Mouse (Mus musculus) hindbrain, embryonic 10.5 days (tissue): ENCODE data around the gene Mybpc3. TPM values are rescaled to one million over a fixed set of nuclear protein-coding genes. Genes with fewer than 3 reads are reported as not detected.

Experiments used
- DNase-seq: peaks from one replicate; pipeline ENCODE4 v3.0.0-alpha.2; 2017; ENCODE audit warnings: low spot score
- H3K27ac ChIP-seq: fragments of 300-500 bp; sonication (generic); 2 replicates; pipeline ENCODE4 v1.5.1; 2016; ENCODE audit warnings: mild to moderate bottlenecking, moderate library complexity
- H3K27me3 ChIP-seq: fragments of 300-500 bp; sonication (generic); 2 replicates; pipeline ENCODE4 v1.6.1; 2016; ENCODE audit warnings: mild to moderate bottlenecking; ENCODE audit not compliant: poor library complexity, insufficient read depth, severe bottlenecking
- H3K36me3 ChIP-seq: fragments of 300-500 bp; sonication (generic); 2 replicates; pipeline ENCODE4 v1.6.1; 2016; ENCODE audit warnings: mild to moderate bottlenecking, moderate library complexity
- H3K4me1 ChIP-seq: fragments of 300-500 bp; sonication (generic); replicated peaks from 2 replicates; pipeline ENCODE4 v1.6.1; 2016; ENCODE audit warnings: mild to moderate bottlenecking
- H3K4me3 ChIP-seq: fragments of 300-500 bp; sonication (generic); 2 replicates; pipeline ENCODE4 v1.5.1; 2016; ENCODE audit warnings: mild to moderate bottlenecking, moderate library complexity
- H3K9me3 ChIP-seq: fragments of 300-500 bp; sonication (generic); 2 replicates; pipeline ENCODE4 v1.6.1; 2016; ENCODE audit warnings: mild to moderate bottlenecking, moderate library complexity
- WGBS: fragments of 180-500 bp; shearing (Covaris S2); methylation state at CpG from one replicate; pipeline ENCODE4 v1.1.7; 2016; 5-methylcytosine and 5-hydroxymethylcytosine counted together
- polyA plus RNA-seq: library from polyadenylated mRNA; unstranded; fragments of >200 nt; fragmentation: Nextera tagmentation; extraction: Ambion mirVana; gene quantifications from 2 replicates; pipeline ENCODE4 v1.2.1, GENCODE M21; 2016

Gene Mybpc3
- polyA plus RNA-seq = 0.32 TPM in 1 of 2 replicates, not detected in the other

DNA sequence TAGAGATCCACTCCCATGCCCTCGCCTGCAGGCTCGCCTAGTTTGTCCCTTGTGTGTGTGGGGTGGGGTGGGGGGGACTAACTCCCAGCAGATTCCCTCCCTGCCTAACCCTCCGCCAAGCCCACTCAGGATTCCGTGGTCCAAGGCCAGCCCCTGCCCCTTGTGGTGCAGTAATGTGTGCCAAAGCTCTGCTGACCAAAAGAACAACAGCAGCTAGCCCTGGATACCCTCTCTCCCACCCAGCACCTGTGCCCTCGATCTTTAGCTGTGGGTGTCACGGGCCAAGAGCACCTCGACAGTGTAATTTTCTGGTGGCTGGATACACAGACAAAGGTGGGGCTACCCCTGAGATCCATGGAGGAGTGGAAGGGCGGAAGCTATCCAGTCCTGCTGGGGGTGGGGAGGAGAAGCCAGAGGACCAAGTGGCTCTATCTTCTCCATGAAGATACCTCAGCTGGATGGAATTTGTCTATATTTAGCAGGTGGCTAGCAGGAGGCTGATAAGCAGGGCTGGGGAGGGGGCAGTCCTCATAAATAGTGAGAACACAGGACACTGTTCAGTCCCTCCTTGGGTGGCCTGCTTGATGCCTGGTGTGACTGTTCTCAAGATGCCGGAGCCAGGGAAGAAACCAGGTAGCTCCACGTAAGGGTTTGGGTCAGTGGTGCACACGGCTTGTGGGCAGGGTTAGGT lies at the start of gene Mybpc3:
Mybpc3 (plus strand) TSS at position 560 of the 691 bp plus-strand sequence.
- Histone ChIP-seq H3K27ac (no peak within 1 kb of the TSS), H3K27me3 (peaks cover 29% of the 10 kb centered on the region), H3K4me1 (peaks cover 20% of the 10 kb centered on the region), H3K9me3 (no peaks in the 10 kb centered on the region), H3K36me3 (no peaks in the 10 kb centered on the region), H3K4me3 (no peak within 1 kb of the TSS)
- no peak for DNase-seq
- WGBS = 86% methylated on average over 11 of the region's 11 CpGs

GRCm38 (mm10) chr2:91068162-91068871 lies 49.6 kb upstream of the Mybpc3 start:
- H3K27ac ChIP-seq = peak overlapping the region; percentile 5; the same call in 1 of the 2 replicates
- no peaks in the 10 kb centered on the region for H3K9me3 ChIP-seq
- H3K4me3 ChIP-seq = peak overlapping the region; percentile 77; the same call in 1 of the 2 replicates
- H3K27me3 ChIP-seq = no peaks in the 10 kb centered on the region
- H3K4me1 ChIP-seq = peaks cover 45% of the 10 kb centered on the region
- DNase-seq = no peak
- WGBS = 55% methylated on average over 13 of the region's 13 CpGs
- H3K36me3 ChIP-seq = peaks cover 39% of the 10 kb centered on the region

- Histone ChIP-seq H3K4me1 (peaks cover 45% of the 10 kb centered on the region), H3K9me3 (no peaks in the 10 kb centered on the region), H3K4me3 (peak overlapping the region; percentile 77; the same call in 1 of the 2 replicates), H3K27ac (no peak overlapping the region), H3K27me3 (no peaks in the 10 kb centered on the region), H3K36me3 (peaks cover 34% of the 10 kb centered on the region)
- no peak for DNase-seq
- WGBS = 44% methylated on average over 6 of the region's 6 CpGs
Observed at GRCm38 (mm10) chr2:91068872-91069165, 49.1 kb upstream of the Mybpc3 start.

DNA sequence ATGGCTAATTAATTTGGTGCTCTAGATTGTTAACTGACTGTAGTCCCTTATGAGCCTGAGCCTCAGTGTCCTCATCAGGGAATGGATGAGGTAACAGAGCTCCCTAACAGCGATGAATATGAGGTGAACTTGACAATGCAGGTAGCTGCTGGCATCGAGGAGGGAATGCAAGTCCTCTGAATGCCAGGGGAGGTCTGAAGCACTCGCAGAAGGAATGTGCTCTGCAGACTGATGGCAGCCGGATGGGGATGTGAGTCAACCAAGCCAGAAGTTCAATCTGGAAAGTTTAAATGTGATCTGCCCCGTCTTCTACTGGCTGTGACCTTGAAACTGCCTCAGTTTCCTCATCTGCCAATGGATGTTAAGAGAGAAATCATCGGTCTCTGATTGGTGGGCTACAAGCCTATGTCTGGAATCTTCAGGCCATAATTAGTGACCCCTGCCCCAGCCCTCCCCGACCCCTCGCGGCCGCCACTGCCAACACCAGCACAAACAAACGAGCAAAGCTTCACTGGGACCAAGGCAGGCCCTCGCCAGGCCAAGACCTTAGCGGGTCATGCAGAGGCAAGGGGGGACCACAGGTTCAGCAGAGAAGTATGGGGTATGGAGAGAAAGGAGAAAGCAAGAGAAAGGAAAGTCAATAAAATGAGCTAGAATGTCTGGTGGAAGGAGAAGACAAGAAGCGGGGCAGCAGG lies 48.5 kb upstream of the Mybpc3 start:
- peaks cover 27% of the 10 kb centered on the region for H3K36me3 ChIP-seq
- peak overlapping the region; percentile 77 for H3K4me3 ChIP-seq
- H3K27ac ChIP-seq = peak overlapping the region; percentile 93
- peaks cover 45% of the 10 kb centered on the region for H3K4me1 ChIP-seq
- WGBS = 11% methylated on average over 14 of the region's 14 CpGs
- H3K27me3 ChIP-seq = no peaks in the 10 kb centered on the region
- DNase-seq = peak; percentile 58
- H3K9me3 ChIP-seq = no peaks in the 10 kb centered on the region

GRCm38 (mm10) chr2:91070076-91070800 lies 47.7 kb upstream of the Mybpc3 start, which contains the start of gene Slc39a13:
Slc39a13 (minus strand) TSS chr2:91070417.
- DNase-seq = peak; percentile 94
- peak within 1 kb of the TSS; percentile 93 for H3K27ac ChIP-seq
- no peaks in the 10 kb centered on the region for H3K9me3 ChIP-seq
- WGBS = under 1% methylated on average over 69 of the region's 69 CpGs
- H3K27me3 ChIP-seq = no peaks in the 10 kb centered on the region
- H3K4me3 ChIP-seq = peak within 1 kb of the TSS; percentile 77
- peaks cover 45% of the 10 kb centered on the region for H3K4me1 ChIP-seq
- H3K36me3 ChIP-seq = peaks cover 19% of the 10 kb centered on the region

DNA sequence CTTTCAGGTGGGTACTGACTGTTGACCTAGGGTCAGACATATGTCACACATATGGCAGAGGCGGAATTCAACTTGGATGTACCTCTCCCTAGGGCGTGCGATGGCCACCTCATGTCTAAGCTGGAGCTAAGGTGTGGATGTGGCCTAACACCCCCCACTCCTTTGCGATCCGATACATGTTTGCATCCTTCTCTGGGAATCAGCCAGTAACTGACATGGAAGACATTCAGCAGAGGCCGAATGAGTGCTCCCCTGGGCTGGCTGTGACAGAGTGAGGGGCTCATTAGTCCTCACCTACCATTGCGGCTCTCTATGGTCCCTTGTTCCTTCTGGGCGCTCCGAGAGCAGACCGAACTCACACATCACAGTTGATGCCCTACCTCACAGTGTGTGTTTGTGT lies 46.9 kb upstream of the Mybpc3 start:
- no peak for DNase-seq
- H3K4me3 ChIP-seq = peak overlapping the region; percentile 77
- H3K36me3 ChIP-seq = peaks cover 11% of the 10 kb centered on the region
- no peaks in the 10 kb centered on the region for H3K27me3 ChIP-seq
- 85% methylated on average over 10 of the region's 10 CpGs for WGBS
- peaks cover 39% of the 10 kb centered on the region for H3K4me1 ChIP-seq
- H3K9me3 ChIP-seq = no peaks in the 10 kb centered on the region
- H3K27ac ChIP-seq = peak overlapping the region; percentile 93

DNA sequence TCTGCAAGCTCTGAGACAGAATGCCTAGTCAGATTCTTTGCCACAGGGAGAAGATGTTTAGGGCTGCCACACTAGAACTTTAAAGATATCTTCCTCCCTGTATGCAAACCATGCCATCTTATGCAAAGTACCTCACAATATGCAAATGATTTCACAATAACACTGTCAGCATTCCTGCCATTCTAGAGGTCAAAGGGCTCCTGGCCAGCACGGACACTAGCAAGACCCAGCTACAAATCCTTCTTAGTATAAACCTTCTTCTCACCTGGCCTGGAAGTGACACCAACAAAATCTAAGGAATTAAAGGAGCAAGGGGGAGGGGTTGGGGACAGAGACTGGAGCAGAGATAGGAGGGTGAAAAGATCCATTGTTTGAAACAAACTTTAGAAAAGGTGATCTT lies 45.9 kb upstream of the Mybpc3 start:
- WGBS = 40% methylated on average over 1 of the region's 1 CpGs

GRCm38 (mm10) chr2:91077957-91078313 lies 40.0 kb upstream of the Mybpc3 start:
- Histone ChIP-seq H3K27ac (peak overlapping the region; percentile 86), H3K36me3 (no peaks in the 10 kb centered on the region), H3K4me1 (peaks cover 21% of the 10 kb centered on the region), H3K9me3 (no peaks in the 10 kb centered on the region), H3K27me3 (peaks cover 12% of the 10 kb centered on the region; the same call in 1 of the 2 replicates), H3K4me3 (peak overlapping the region; percentile 63)
- DNase-seq = no peak
- WGBS = 19% methylated on average over 12 of the region's 12 CpGs

More for the DNA sequence above, 45.9 kb upstream of the Mybpc3 start:
- no peak for DNase-seq
- H3K9me3 ChIP-seq = no peaks in the 10 kb centered on the region
- no peak overlapping the region for H3K27ac ChIP-seq
- no peak overlapping the region for H3K4me3 ChIP-seq
- peaks cover 3% of the 10 kb centered on the region; the same call in 1 of the 2 replicates for H3K36me3 ChIP-seq
- peaks cover 39% of the 10 kb centered on the region for H3K4me1 ChIP-seq
- H3K27me3 ChIP-seq = no peaks in the 10 kb centered on the region; the same call in 1 of the 2 replicates

GRCm38 (mm10) chr2:91078314-91079025 lies 39.5 kb upstream of the Mybpc3 start:
- Histone ChIP-seq H3K36me3 (no peaks in the 10 kb centered on the region), H3K27me3 (peaks cover 12% of the 10 kb centered on the region; the same call in 1 of the 2 replicates), H3K4me3 (peak overlapping the region; percentile 63), H3K9me3 (no peaks in the 10 kb centered on the region), H3K4me1 (peaks cover 24% of the 10 kb centered on the region), H3K27ac (peak overlapping the region; percentile 86)
- 2% methylated on average over 33 of the region's 36 CpGs for WGBS
- peak; percentile 50 for DNase-seq

- H3K4me1 ChIP-seq = peaks cover 24% of the 10 kb centered on the region
- H3K27ac ChIP-seq = peak overlapping the region; percentile 86
- H3K4me3 ChIP-seq = peak overlapping the region; percentile 63
- 32% methylated on average over 5 of the region's 5 CpGs for WGBS
- no peak for DNase-seq
- H3K27me3 ChIP-seq = peaks cover 12% of the 10 kb centered on the region; the same call in 1 of the 2 replicates
- H3K36me3 ChIP-seq = no peaks in the 10 kb centered on the region
- no peaks in the 10 kb centered on the region for H3K9me3 ChIP-seq
Observed at GRCm38 (mm10) chr2:91079026-91079384, 38.9 kb upstream of the Mybpc3 start.

DNA sequence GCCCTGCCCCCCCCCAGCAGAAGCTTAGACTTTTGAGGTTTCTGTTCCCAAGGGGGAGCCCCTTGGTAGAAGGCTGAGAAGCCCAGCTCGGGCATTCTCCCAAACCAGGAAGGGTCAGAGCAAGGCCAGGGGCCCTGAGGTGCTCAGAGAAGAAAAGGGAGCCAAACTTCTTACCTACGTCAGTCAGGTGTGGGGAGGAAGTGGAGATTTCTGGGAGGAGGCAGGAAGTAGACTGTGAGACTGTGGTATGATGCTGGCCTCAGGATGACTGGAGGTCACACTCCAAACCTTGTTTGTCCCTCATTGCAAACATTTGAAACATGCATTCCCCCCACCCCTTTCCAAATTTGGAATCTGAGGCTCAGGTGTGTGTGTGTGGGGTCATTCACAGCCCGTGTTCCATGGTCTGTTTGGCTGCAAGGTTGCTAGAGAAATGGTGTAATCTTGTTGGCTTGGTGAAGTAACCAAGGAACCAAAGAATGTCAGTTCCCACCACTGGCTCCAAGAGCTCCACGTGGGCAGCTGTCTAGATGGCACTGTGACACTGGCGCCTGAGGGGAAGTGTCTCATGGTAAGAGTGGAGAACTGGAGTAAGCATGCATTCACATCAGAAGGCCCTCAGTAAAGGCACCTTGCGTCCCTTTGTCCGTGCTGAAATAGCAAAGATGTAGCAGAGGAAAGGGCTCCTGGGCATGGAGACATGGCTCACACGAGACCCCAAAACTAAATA lies 37.0 kb upstream of the Mybpc3 start:
- peaks cover 12% of the 10 kb centered on the region; the same call in 1 of the 2 replicates for H3K27me3 ChIP-seq
- peaks cover 34% of the 10 kb centered on the region for H3K4me1 ChIP-seq
- no peak for DNase-seq
- WGBS = 82% methylated on average over 8 of the region's 8 CpGs
- no peak overlapping the region for H3K27ac ChIP-seq
- H3K9me3 ChIP-seq = no peaks in the 10 kb centered on the region
- H3K36me3 ChIP-seq = no peaks in the 10 kb centered on the region
- H3K4me3 ChIP-seq = no peak overlapping the region
